Mouse (Mus musculus) ES-Bruce4 (cell line): ENCODE measurements around the gene Hist1h3i.

Experiments
- CTCF ChIP-seq: IDR thresholded peaks from one replicate; pipeline ENCODE4 v1.8.1; 2011; ENCODE audit warnings: low read depth, low read length
- EP300 ChIP-seq: IDR thresholded peaks from 2 replicates; pipeline ENCODE4 v1.6.1; 2011; ENCODE audit warnings: low read depth, low read length; ENCODE audit not compliant: insufficient read depth
- POLR2A ChIP-seq: IDR thresholded peaks from one replicate; pipeline ENCODE4 v1.8.1; 2011; ENCODE audit warnings: low read length; ENCODE audit not compliant: insufficient read depth

DNA sequence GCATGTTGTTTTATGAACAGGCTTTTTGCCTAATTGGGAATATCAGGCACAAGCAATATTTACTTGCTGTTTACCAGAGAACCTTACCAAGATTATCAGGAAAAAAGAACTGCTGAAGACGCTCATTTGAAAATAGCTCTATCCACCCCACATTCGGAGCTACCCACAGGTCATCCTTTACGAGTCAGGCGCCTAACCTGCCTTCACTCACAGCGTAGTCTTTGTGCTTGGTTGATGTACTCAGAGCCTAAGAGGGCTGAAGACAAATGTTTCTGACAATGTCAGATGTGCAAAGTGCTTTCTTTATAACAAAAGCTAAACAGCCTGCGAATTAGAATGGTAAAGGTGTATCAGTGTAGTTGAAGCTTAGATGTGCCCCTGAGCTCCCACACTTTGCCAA lies 1.1 kb upstream of the Hist1h3i start:
- no peak for TF ChIP-seq POLR2A
- TF ChIP-seq EP300 = no peak
- TF ChIP-seq CTCF = no peak
